Mouse (Mus musculus) heart, postnatal 10 days (tissue): Measurements from ENCODE around the gene Zc3hc1. TPM values are rescaled to one million over a fixed set of nuclear protein-coding genes. Genes with fewer than 3 reads are reported as not detected.

Source experiments
- DNase-seq, 2 experiments: peaks; one replicate each; pipeline ENCODE4 v3.0.0; 2021
- intact Hi-C: fragments of 180-260 bp; cut with DNase I; formaldehyde crosslinking; loops from one replicate; pipeline ENCODE4 v1.15.1; 2025
- total RNA-seq, 2 experiments: library from RNA; stranded (reverse); gene quantifications; 2 replicates each; pipeline ENCODE4 v1.2.3; 2021

Zc3hc1 gene
- total RNA-seq, 2 experiments from 2014 or later = 17.2 to 21.9 TPM

DNA sequence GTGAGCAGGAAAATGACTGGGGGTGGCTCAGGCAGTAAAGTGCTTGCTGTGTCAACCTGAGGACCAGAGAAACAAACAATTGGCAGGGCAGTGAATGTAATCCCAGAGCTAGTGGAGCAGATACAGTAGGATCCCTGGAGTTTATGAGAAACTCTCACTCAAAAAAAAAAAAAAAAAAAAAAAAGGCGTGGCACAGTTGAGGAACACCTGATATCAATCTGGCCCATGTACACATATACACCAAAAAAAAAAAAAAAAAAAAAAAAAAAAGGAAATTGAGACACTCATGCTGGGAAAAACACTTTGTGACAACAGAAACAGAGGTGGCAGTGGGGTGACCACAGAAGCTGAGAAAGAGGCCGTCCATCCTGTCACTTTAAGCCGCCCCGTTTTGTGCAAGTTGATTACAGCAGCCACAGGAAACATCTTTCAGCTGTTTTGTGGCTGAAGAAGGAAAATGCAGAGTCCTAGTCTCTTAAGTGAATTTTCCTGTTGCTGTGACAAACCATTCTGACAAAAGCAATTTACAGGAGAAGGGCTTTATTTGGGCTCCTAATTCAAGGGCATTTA is 64.8 kb downstream of the Zc3hc1 start:
- intact Hi-C loops = no loop called here
- DNase-seq = no peak

DNA sequence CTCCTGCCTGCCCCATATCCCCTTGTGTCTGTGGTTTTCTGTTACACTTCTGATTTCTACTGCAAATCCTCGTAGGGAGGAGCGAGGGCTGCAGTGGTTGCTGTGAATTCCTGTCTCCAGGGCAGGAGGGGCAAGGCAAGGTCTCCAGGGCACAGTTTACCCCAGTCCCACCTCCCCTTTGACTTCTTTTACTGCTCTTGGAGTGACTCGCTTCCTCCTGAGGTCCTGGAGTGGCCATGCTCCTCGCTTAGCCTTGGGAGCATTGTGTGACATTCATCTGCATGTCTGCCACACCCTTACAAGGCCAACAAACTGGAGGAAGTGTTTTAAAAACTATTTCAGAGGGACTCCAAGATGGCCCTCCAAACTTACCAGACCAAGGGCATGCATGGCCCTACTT is 69.8 kb downstream of the Zc3hc1 start:
- no peak for DNase-seq
- intact Hi-C loops = no loop called here

DNA sequence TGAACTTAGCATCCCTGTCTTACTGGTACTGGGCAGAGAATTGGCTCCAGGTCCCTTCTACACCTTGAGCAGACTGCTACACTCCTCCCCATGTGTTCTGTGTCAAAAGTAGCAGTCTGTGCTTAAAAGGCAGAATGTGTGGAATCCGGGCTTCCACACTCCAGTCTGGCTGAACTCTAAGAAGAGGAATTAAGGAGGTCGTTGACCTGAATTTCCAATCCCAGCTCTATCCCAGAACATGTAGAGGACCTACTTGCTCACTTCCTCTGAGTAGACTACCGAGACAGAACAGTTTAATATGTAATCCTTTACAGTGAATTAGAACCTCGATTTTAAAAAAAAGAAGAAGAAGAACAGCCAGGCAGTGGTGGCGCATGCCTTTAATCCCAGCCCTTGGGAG is 71.6 kb downstream of the Zc3hc1 start:
- intact Hi-C loops = no loop called here
- no peak for DNase-seq

Other genes starting within 250 kb of the Zc3hc1 start
- gene Ube2h, start 86.5 kb downstream of the Zc3hc1 start, total RNA-seq = 10 to 100 TPM; 84.2 to 86.2 TPM
- gene Klhdc10, start 10.8 kb upstream of the Zc3hc1 start, total RNA-seq = 10 to 100 TPM; 68.3 to 70.4 TPM
- gene Tmem209, start 118.8 kb upstream of the Zc3hc1 start, total RNA-seq = 10 to 100 TPM; 12.0 to 13.3 TPM
- not detected for gene Ssmem1, start 118.8 kb upstream of the Zc3hc1 start, total RNA-seq
- under 1 TPM; 0.17 to 0.65 TPM for gene Cpa2, start 150.6 kb upstream of the Zc3hc1 start, total RNA-seq
- gene Cpa4, start 177.3 kb upstream of the Zc3hc1 start, total RNA-seq = under 1 TPM in 1 of 2 experiments, not detected in 1; 0.10 TPM
- not detected for gene Cpa5, start 220.0 kb upstream of the Zc3hc1 start, total RNA-seq
- gene Cpa1, start 248.2 kb upstream of the Zc3hc1 start, total RNA-seq = 1 to 10 TPM; 3.2 to 3.4 TPM